ENCODE assay signal across 10 mouse cellular contexts in genomic region chr11:86944539-86944938, GRCm38 (mm10). TPM values are rescaled to one million over a fixed set of nuclear protein-coding genes. Genes with fewer than 3 reads are reported as not detected.
DNase-seq lines count a peak whose midpoint lies in the region; ATAC-seq and TF ChIP-seq lines count a peak whose summit lies in the region.
"Had no signal": no experiment of that assay in that cellular context is flagged by ENCODE, and none has a peak within 500 bp of the region (broad histone marks: within the 10 kb centered on the region; RNA-seq: fewer than 3 reads in every experiment).

No protein-coding gene starts in this region.

- H3K4me3 ChIP-seq in layer of hippocampus, adult 2 months: no peak overlapping the region
- no peak overlapping the region for H3K4me3 ChIP-seq in myocyte
- no peak overlapping the region for H3K4me3 ChIP-seq in forebrain, embryonic 12.5 days (replicated peaks)
- H3K4me3 ChIP-seq: limb, embryonic 13.5 days; megakaryocyte, embryonic 14.5 days had no signal

- ATAC-seq in forebrain, embryonic 12.5 days (ENCODE audit: low FRiP score): no peak

- no peak for TF ChIP-seq POLR2A in myocyte (IDR thresholded peaks at IDR 0.05; ENCODE audit: insufficient read length, low read depth)

- H3K4me1 ChIP-seq in forebrain, embryonic 12.5 days: peaks cover 16% of the 10 kb centered on the region

- peak overlapping the region; percentile 66 for H3K27ac ChIP-seq in layer of hippocampus, adult 2 months
- H3K27ac ChIP-seq in forebrain, embryonic 12.5 days: no peak overlapping the region
- H3K27ac ChIP-seq: limb, embryonic 13.5 days had no signal

- H3K4me2 ChIP-seq in myocyte (ENCODE audit: low read depth): peak overlapping the region; percentile 51
- no peak overlapping the region for H3K4me2 ChIP-seq in forebrain, embryonic 12.5 days
- H3K4me2 ChIP-seq: limb, embryonic 13.5 days had no signal

- H3K36me3 ChIP-seq in myocyte (ENCODE audit: control insufficient read depth, insufficient read depth): no peaks in the 10 kb centered on the region
- H3K36me3 ChIP-seq in forebrain, embryonic 12.5 days (replicated peaks): peaks cover 19% of the 10 kb centered on the region; the same call in 1 of the 2 replicates

- TF ChIP-seq CTCF in layer of hippocampus, adult 2 months (conservative IDR thresholded peaks at IDR 0.05): no peak

- no peak overlapping the region for H3K9ac ChIP-seq in forebrain, embryonic 12.5 days
- H3K9ac ChIP-seq: limb, embryonic 13.5 days had no signal

- H3K9me3 ChIP-seq in forebrain, embryonic 12.5 days: no peaks in the 10 kb centered on the region
- H3K9me3 ChIP-seq: limb, embryonic 13.5 days; megakaryocyte, embryonic 14.5 days had no signal

- H3K79me2 ChIP-seq in myocyte (ENCODE audit: control insufficient read depth, insufficient read depth): no peaks in the 10 kb centered on the region

- H3K27me3 ChIP-seq in myocyte (ENCODE audit: control insufficient read depth, insufficient read depth, insufficient read length): no peaks in the 10 kb centered on the region
- no peaks in the 10 kb centered on the region for H3K27me3 ChIP-seq in forebrain, embryonic 12.5 days
- H3K27me3 ChIP-seq: limb, embryonic 13.5 days had no signal

- H3ac ChIP-seq in myocyte (ENCODE audit: control insufficient read depth, insufficient read length): no peak overlapping the region

- DNase-seq in layer of hippocampus, adult 2 months (ENCODE audit: low spot score in 2 of 2): peak; percentile 37 to 75
- no peak for DNase-seq in layer of hippocampus, postnatal 25 days (ENCODE audit: extremely low spot score in 1 of 2, low spot score in 1 of 2)
- DNase-seq in adipocyte (ENCODE audit: low spot score): peak; percentile 43
- DNase-seq in frontal cortex, adult 2 months (ENCODE audit: extremely low spot score in 1 of 2, low spot score in 1 of 2): peak; percentile 72 to 83
- DNase-seq in cerebellum, postnatal 10 days: no peak
- DNase-seq: kidney, adult 8-10 months had no signal

- 88% methylated on average over 8 of the region's 8 CpGs for WGBS in forebrain, embryonic 12.5 days

TF ChIP-seq in myocyte, 11 proteins besides CTCF, POLR2A, EP300 and RAD21:
- no peak for TF ChIP-seq MYOG (IDR thresholded peaks at IDR 0.05; ENCODE audit: control insufficient read depth in 1 of 3, insufficient read depth in 1 of 3, insufficient read length in 2 of 3, low read depth in 2 of 3)

RNA-seq across cellular contexts. Expression of gene Ypel2, which starts 49.0 kb away (rescaled TPM):
- 10 to 100 TPM; 23.3 to 23.6 TPM for total RNA-seq in layer of hippocampus, adult 2 months (2021)
- 10 to 100 TPM; 23.5 to 28.0 TPM for total RNA-seq in layer of hippocampus, postnatal 25 days (2021)
- polyA plus RNA-seq in frontal cortex, adult 2 months (2012; rRNA removed): 32.6 and 34.9 TPM in 2 replicates
- 1.5 TPM for polyA plus RNA-seq in myocyte (2012; fragmentation: generic; extraction: Trizol)
- 8.1 and 8.3 TPM in 2 replicates for polyA plus RNA-seq in forebrain, embryonic 12.5 days (2016; fragmentation: Nextera tagmentation; extraction: Ambion mirVana)

Comparison
In these comparisons a context has a peak if more than half of its experiments do, and no peak if none do; other contexts are left out.
1. DNase-seq: peak in layer of hippocampus, adult 2 months (2 of 2), adipocyte (single experiment) and frontal cortex, adult 2 months (2 of 2); none in layer of hippocampus, postnatal 25 days (0 of 2) and cerebellum, postnatal 10 days (0 of 2).